Mouse (Mus musculus): ENCODE measurements around the gene Guca1a. TPM values are rescaled to one million over a fixed set of nuclear protein-coding genes. Genes with fewer than 3 reads are reported as not detected.

Gene Guca1a
- polyA plus RNA-seq, 1 experiment from 2014 or later, result 3.1 TPM

DNA sequence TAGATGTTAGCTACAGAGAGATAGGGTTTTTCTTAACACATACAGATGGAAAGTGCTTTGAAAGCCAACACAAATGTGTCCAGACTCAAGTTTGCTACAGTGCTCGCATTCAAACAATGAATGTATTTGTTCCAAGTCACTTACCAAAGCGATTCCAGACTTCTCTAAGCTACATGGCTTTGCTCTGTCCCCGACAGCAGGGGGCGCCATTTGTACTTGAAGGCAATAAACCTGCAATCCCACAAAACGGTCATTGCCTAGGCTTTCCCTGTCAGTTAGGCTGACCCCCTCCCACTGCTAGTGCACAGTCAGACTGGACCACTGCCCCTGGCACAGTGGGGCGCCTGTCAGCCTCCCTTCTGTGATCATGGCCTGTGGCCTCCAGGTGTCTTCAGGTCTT lies 40.4 kb downstream of the Guca1a start:
- H3K27ac ChIP-seq (ENCODE audit: low read depth), result no peak overlapping the region
- H3K4me1 ChIP-seq (replicated peaks; ENCODE audit: control insufficient read depth, insufficient read depth, low read length), result no peaks in the 10 kb centered on the region
- no peaks in the 10 kb centered on the region for H3K9me3 ChIP-seq (ENCODE audit: control insufficient read depth, low read length)
- no peak for ATAC-seq (replicated peaks; ENCODE audit: low FRiP score, low TSS enrichment, low read depth)
- peak; percentile 76 for DNase-seq (ENCODE audit: low spot score)
- no peak overlapping the region for H3K4me2 ChIP-seq (ENCODE audit: low read length)
- WGBS, result 53% methylated on average over 6 of the region's 6 CpGs
- no peak overlapping the region for H3K9ac ChIP-seq (ENCODE audit: low read length)
- H3K27me3 ChIP-seq (replicated peaks; ENCODE audit: control insufficient read depth, insufficient read depth, low read length), result no peaks in the 10 kb centered on the region
- no peak overlapping the region for H3K4me3 ChIP-seq (ENCODE audit: low read depth, low read length)
- H3K36me3 ChIP-seq (ENCODE audit: control insufficient read depth, insufficient read depth, low read length), result peaks cover 58% of the 10 kb centered on the region

- DNase-seq (ENCODE audit: low spot score), result no peak
These were observed 50.6 kb downstream of the Guca1a start for GRCm38 (mm10) chr17:47349721-47350319.

More at GRCm38 (mm10) chr17:47349721-47350319, 50.6 kb downstream of the Guca1a start:
- H3K4me1 ChIP-seq (replicated peaks; ENCODE audit: control insufficient read depth, insufficient read depth, low read length), result no peaks in the 10 kb centered on the region
- WGBS, result 90% methylated on average over 3 of the region's 3 CpGs
- peaks cover 99% of the 10 kb centered on the region for H3K36me3 ChIP-seq (ENCODE audit: control insufficient read depth, insufficient read depth, low read length)
- no peak overlapping the region for H3K4me2 ChIP-seq (ENCODE audit: low read length)
- no peak overlapping the region for H3K9ac ChIP-seq (ENCODE audit: low read length)
- peaks cover 36% of the 10 kb centered on the region for H3K9me3 ChIP-seq (ENCODE audit: control insufficient read depth, low read length)
- no peak overlapping the region for H3K4me3 ChIP-seq (ENCODE audit: low read depth, low read length)
- H3K27me3 ChIP-seq (replicated peaks; ENCODE audit: control insufficient read depth, insufficient read depth, low read length), result no peaks in the 10 kb centered on the region
- ATAC-seq (replicated peaks; ENCODE audit: low FRiP score, low TSS enrichment, low read depth), result no peak
- no peak overlapping the region for H3K27ac ChIP-seq (ENCODE audit: low read depth)

Other genes starting within 250 kb of the Guca1a start
- gene Mrps10, start 31.7 kb downstream of the Guca1a start, polyA plus RNA-seq (2014; fragmentation: Nextera tagmentation; extraction: Ambion mirVana), result 89.3 and 91.4 TPM in 2 replicates
- gene Guca1b, start 15.2 kb downstream of the Guca1a start, polyA plus RNA-seq (2014; fragmentation: Nextera tagmentation; extraction: Ambion mirVana), result 0.32 and 0.37 TPM in 2 replicates
- 3.4 and 4.4 TPM in 2 replicates for gene AI661453, start 36.0 kb upstream of the Guca1a start, polyA plus RNA-seq (2014; fragmentation: Nextera tagmentation; extraction: Ambion mirVana)
- gene 1700001C19Rik, start 36.8 kb upstream of the Guca1a start, polyA plus RNA-seq (2014; fragmentation: Nextera tagmentation; extraction: Ambion mirVana), result 0.22 and 0.24 TPM in 2 replicates
- gene Taf8, start 101.7 kb upstream of the Guca1a start, polyA plus RNA-seq (2014; fragmentation: Nextera tagmentation; extraction: Ambion mirVana), result 21.5 and 25.0 TPM in 2 replicates
- 450 and 457 TPM in 2 replicates for gene Ccnd3, start 104.5 kb upstream of the Guca1a start, polyA plus RNA-seq (2014; fragmentation: Nextera tagmentation; extraction: Ambion mirVana)
- 25.7 and 27.4 TPM in 2 replicates for gene Bysl, start 210.9 kb upstream of the Guca1a start, polyA plus RNA-seq (2014; fragmentation: Nextera tagmentation; extraction: Ambion mirVana)
- 45.2 and 48.2 TPM in 2 replicates for gene Med20, start 211.0 kb upstream of the Guca1a start, polyA plus RNA-seq (2014; fragmentation: Nextera tagmentation; extraction: Ambion mirVana)
- 1.6 and 1.8 TPM in 2 replicates for gene Gm20517, start 211.0 kb upstream of the Guca1a start, polyA plus RNA-seq (2014; fragmentation: Nextera tagmentation; extraction: Ambion mirVana)
- 5.3 and 6.5 TPM in 2 replicates for gene Usp49, start 230.1 kb upstream of the Guca1a start, polyA plus RNA-seq (2014; fragmentation: Nextera tagmentation; extraction: Ambion mirVana)